Mouse (Mus musculus) hindbrain, embryonic 15.5 days (tissue): ENCODE data around the gene Olfr178. TPM values are rescaled to one million over a fixed set of nuclear protein-coding genes. Genes with fewer than 3 reads are reported as not detected.

Experiments
- ATAC-seq: fragments of 200-750 bp; cut with Nextera tagmentation; 2 replicates; pipeline ENCODE4 v1.8.0; 2017; ENCODE audit warnings: low read depth, moderate number of reproducible peaks, moderate TSS enrichment; ENCODE audit not compliant: low FRiP score
- H3K27ac ChIP-seq: fragments of 300-500 bp; sonication (generic); replicated peaks from 2 replicates; pipeline ENCODE4 v1.5.1; 2015; ENCODE audit warnings: mild to moderate bottlenecking, inconsistent platforms
- H3K27me3 ChIP-seq: fragments of 300-500 bp; sonication (generic); 2 replicates; pipeline ENCODE4 v1.6.1; 2015; ENCODE audit warnings: control low read depth, inconsistent platforms
- H3K36me3 ChIP-seq: fragments of 300-500 bp; sonication (generic); 2 replicates; pipeline ENCODE4 v1.6.1; 2015; ENCODE audit warnings: control low read depth, inconsistent platforms
- H3K4me1 ChIP-seq: fragments of 300-500 bp; sonication (generic); replicated peaks from 2 replicates; pipeline ENCODE4 v1.6.1; 2015; ENCODE audit warnings: control low read depth, inconsistent platforms
- H3K4me2 ChIP-seq: fragments of 300-500 bp; sonication (generic); 2 replicates; pipeline ENCODE4 v1.6.1; 2015; ENCODE audit warnings: moderate library complexity, mild to moderate bottlenecking, inconsistent platforms
- H3K4me3 ChIP-seq: fragments of 300-500 bp; sonication (generic); 2 replicates; pipeline ENCODE4 v1.5.1; 2015; ENCODE audit warnings: mild to moderate bottlenecking, inconsistent platforms
- H3K9ac ChIP-seq: fragments of 300-500 bp; sonication (generic); 2 replicates; pipeline ENCODE4 v1.6.1; 2015; ENCODE audit warnings: inconsistent platforms
- H3K9me3 ChIP-seq: fragments of 300-500 bp; sonication (generic); 2 replicates; pipeline ENCODE4 v1.6.1; 2016; ENCODE audit warnings: control low read depth, inconsistent platforms
- WGBS: fragments of 180-500 bp; shearing (Covaris S2); methylation state at CpG from one replicate; pipeline ENCODE4 v1.1.7; 2015; 5-methylcytosine and 5-hydroxymethylcytosine counted together
- polyA plus RNA-seq: library from polyadenylated mRNA; unstranded; fragments of >200 nt; fragmentation: Nextera tagmentation; extraction: Ambion mirVana; gene quantifications from 2 replicates; pipeline ENCODE4 v1.2.1, GENCODE M21; 2015

Olfr178 gene
- not detected in 2 replicates for polyA plus RNA-seq

DNA sequence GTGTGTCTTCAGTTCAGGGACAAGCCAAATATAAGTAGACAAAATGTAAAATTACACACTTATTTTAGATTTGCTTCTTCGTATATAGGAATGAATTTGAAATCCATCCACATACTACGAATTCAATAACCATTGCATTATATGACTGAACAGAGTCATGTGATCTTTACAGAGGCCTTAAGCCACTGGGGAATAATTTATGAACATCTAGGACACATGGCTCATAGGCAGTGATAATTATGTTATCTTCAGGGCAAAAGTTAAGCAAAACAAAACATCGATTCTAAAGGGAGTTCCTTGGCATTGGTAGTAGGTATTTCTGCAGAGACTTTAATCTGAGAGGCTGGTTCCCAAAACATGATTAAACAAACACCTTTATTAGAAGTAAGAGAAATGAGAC, at the start of gene Olfr178:
Gene Olfr178 (minus strand): TSS at position 101 of the 400 bp plus-strand sequence.
- no peak within 1 kb of the TSS for H3K9ac ChIP-seq
- H3K4me1 ChIP-seq = no peaks in the 10 kb centered on the region
- H3K36me3 ChIP-seq = no peaks in the 10 kb centered on the region
- H3K27ac ChIP-seq = no peak within 1 kb of the TSS
- ATAC-seq = no peak
- H3K4me3 ChIP-seq = no peak within 1 kb of the TSS
- H3K9me3 ChIP-seq = no peaks in the 10 kb centered on the region
- 91% methylated on average over 3 of the region's 3 CpGs for WGBS
- no peaks in the 10 kb centered on the region for H3K27me3 ChIP-seq
- H3K4me2 ChIP-seq = no peak within 1 kb of the TSS

DNA sequence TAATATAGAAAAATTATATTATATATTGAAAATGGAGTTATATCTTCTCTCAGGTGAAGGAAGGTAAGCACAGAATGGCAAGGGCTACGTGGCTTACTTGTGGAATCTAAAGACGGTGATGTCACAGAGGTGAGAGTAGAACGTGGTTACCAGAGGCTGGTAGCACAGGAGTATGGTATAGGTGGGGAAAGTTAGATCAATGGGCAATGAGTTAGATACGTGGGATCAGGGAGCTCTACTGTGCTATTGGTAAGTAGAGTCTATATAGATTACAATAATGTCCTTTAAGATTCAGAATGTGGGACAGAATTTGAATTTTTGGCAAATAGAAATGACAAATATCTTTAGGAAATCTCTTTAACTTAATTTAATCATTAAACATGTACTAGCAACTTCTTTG, 37.4 kb upstream of the Olfr178 start, which contains the start of gene Olfr180:
Gene Olfr180 (minus strand): TSS at position 101 of the 400 bp plus-strand sequence.
- WGBS = 87% methylated on average over 4 of the region's 4 CpGs
- Histone ChIP-seq H3K9ac (no peak within 1 kb of the TSS), H3K27me3 (no peaks in the 10 kb centered on the region)

DNA sequence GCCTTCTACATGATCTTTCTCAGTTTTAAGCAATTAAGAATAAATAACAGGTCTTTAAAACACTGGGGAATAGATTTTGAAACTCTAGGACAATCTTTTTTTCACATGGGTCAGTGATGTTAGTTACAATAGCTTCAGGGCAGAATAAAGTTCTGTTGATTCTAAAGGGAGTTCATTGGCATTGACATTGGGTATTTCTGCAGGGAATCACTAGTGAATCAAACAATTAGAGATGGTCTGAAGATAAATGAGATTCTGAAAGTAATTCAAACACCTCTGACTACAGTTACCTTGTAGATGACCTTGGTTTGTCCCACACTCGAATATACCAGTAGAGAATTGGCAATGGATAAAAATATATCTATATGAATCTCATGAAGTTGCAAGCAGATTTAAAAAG, 36.8 kb upstream of the Olfr178 start, which contains the start of gene Olfr181:
Gene Olfr181 (minus strand): TSS at position 101 of the 400 bp plus-strand sequence.
- no peaks in the 10 kb centered on the region for H3K27me3 ChIP-seq
- no peak within 1 kb of the TSS for H3K9ac ChIP-seq
- H3K27ac ChIP-seq = no peak within 1 kb of the TSS
- H3K4me3 ChIP-seq = no peak within 1 kb of the TSS
- no peaks in the 10 kb centered on the region for H3K4me1 ChIP-seq
- no peaks in the 10 kb centered on the region for H3K36me3 ChIP-seq
- no peak within 1 kb of the TSS for H3K4me2 ChIP-seq
- no peaks in the 10 kb centered on the region for H3K9me3 ChIP-seq
- ATAC-seq = no peak
- 63% methylated on average over 1 of the region's 1 CpGs for WGBS

More for the DNA sequence above, 37.4 kb upstream of the Olfr178 start, which contains the start of gene Olfr180:
- no peaks in the 10 kb centered on the region for H3K4me1 ChIP-seq
- H3K9me3 ChIP-seq = no peaks in the 10 kb centered on the region
- no peaks in the 10 kb centered on the region for H3K36me3 ChIP-seq
- H3K4me2 ChIP-seq = no peak within 1 kb of the TSS
- H3K27ac ChIP-seq = no peak within 1 kb of the TSS
- ATAC-seq = no peak
- no peak within 1 kb of the TSS for H3K4me3 ChIP-seq

DNA sequence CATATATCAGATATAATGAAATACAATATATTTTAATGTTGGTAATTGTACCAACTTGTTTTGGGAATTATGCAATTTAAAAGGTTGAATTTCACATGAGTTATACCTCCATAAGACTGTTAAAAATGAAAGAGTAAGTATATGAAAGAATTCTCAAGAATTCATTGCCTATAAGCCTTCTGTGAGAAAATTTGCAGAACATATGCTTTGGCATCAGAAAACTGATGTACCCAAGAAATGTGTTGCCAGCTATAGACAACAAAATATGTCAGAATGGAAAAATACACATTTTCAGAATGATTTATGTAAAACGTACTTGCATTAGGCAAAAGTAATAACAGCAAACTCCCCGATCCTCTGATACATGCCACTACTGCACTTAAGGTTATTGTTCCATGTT, 7.4 kb downstream of the Olfr178 start:
- no peaks in the 10 kb centered on the region for H3K4me1 ChIP-seq
- H3K4me3 ChIP-seq = no peak overlapping the region
- no peak for ATAC-seq
- H3K9me3 ChIP-seq = no peaks in the 10 kb centered on the region
- no peaks in the 10 kb centered on the region for H3K36me3 ChIP-seq
- H3K27me3 ChIP-seq = no peaks in the 10 kb centered on the region
- 94% methylated on average over 2 of the region's 2 CpGs for WGBS
- H3K4me2 ChIP-seq = no peak overlapping the region
- H3K27ac ChIP-seq = no peak overlapping the region
- H3K9ac ChIP-seq = no peak overlapping the region

DNA sequence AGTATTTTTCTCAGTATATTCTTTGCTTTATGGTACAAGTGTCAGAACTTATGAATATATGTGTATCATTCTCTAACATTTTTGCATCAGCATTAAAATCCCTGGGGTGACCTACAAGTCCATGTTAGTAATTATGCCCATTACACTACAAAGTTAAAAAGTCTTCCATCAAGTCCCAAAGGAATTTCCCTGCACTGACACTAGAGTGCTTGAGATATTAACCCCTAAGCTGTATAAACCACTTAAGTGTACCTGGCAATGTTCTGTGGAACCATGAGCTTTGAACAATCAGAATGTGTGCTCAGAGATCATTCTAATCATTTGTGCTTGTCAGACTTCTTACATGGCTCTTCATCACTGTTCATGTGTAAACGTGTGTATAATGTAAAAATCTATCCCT, 17.2 kb downstream of the Olfr178 start, which contains the start of gene Olfr177:
Gene Olfr177 (minus strand): TSS at position 101 of the 400 bp plus-strand sequence.
- no peak for ATAC-seq
- H3K9me3 ChIP-seq = no peaks in the 10 kb centered on the region
- H3K36me3 ChIP-seq = no peaks in the 10 kb centered on the region
- H3K4me3 ChIP-seq = no peak within 1 kb of the TSS
- H3K9ac ChIP-seq = no peak within 1 kb of the TSS
- WGBS = 67% methylated on average over 1 of the region's 1 CpGs
- no peaks in the 10 kb centered on the region for H3K4me1 ChIP-seq
- H3K27me3 ChIP-seq = no peaks in the 10 kb centered on the region
- H3K4me2 ChIP-seq = no peak within 1 kb of the TSS
- H3K27ac ChIP-seq = no peak within 1 kb of the TSS

DNA sequence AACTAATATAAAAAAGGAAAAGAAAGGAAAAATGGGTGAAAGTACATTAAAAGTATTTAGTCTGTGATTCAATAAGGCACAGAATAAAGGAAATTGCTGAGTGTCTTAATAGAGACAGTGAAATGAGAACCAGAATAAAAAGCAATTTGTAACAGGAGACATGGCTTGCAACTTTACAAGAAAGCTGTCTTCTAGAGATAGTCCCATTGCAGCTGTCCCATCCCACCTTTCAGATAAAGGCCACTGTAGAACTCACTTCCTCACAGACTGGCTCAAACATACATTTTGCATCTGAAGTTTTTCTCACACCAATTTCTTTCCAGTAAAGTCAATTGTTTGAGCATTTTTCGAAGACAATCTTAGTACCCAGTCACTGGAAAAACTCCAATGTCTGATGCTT, 30.4 kb downstream of the Olfr178 start:
- Histone ChIP-seq H3K27me3 (no peaks in the 10 kb centered on the region), H3K4me3 (no peak overlapping the region), H3K36me3 (no peaks in the 10 kb centered on the region), H3K9ac (no peak overlapping the region), H3K9me3 (no peaks in the 10 kb centered on the region), H3K4me2 (no peak overlapping the region), H3K27ac (no peak overlapping the region), H3K4me1 (no peaks in the 10 kb centered on the region)
- WGBS = 61% methylated on average over 1 of the region's 1 CpGs
- no peak for ATAC-seq

DNA sequence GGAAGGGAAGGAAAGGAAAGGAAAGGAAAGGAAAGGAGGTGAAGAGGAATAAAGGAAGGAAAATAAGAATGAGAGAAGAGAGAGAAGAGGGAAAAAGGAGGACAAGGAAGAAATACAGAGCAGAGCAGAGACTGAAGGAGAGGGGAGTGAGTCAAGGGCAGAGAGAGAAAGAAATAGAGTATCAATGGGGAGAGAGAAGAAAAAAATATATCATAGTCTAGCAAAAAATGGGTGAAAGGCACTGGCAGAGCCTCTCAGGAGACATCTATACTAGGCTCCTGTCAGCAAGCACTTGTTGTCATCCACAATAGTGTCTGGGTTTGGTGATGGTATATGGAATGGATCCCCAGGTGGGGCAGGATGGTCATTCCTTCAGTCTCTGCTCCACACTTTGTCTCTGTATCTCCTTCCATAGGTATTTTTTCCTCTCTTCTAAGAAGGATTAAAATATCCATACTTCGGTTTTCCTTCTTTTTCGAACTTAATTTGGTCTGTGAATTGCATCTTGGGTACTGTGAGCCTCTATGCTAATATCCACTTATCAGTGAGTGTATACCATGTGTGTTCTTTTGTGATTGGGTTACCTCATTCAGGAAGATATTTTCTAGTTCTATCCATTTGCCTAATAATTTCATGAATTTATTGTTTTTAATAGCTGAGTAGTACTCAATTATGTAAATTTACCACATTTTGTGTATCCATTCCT, 31.7 kb downstream of the Olfr178 start:
- 91% methylated on average over 2 of the region's 2 CpGs for WGBS
- H3K9ac ChIP-seq = no peak overlapping the region
- H3K36me3 ChIP-seq = no peaks in the 10 kb centered on the region
- H3K4me2 ChIP-seq = no peak overlapping the region
- no peak overlapping the region for H3K4me3 ChIP-seq
- no peaks in the 10 kb centered on the region for H3K4me1 ChIP-seq
- no peaks in the 10 kb centered on the region for H3K27me3 ChIP-seq
- no peak for ATAC-seq
- H3K27ac ChIP-seq = no peak overlapping the region
- H3K9me3 ChIP-seq = no peaks in the 10 kb centered on the region

Other genes starting within 250 kb of the Olfr178 start
- 17.4 and 17.9 TPM in 2 replicates for gene Cpox, start 221.8 kb downstream of the Olfr178 start, polyA plus RNA-seq
- gene Gpr15, start 173.0 kb downstream of the Olfr178 start, polyA plus RNA-seq = 0.13 TPM in 1 of 2 replicates, not detected in the other
- 132 and 148 TPM in 2 replicates for gene Cldnd1, start 164.2 kb downstream of the Olfr178 start, polyA plus RNA-seq
- gene Olfr172, start 128.9 kb downstream of the Olfr178 start, polyA plus RNA-seq = not detected in 2 replicates
- gene Olfr173, start 91.8 kb downstream of the Olfr178 start, polyA plus RNA-seq = not detected in 2 replicates
- not detected in 2 replicates for gene Olfr175-ps1, start 65.3 kb downstream of the Olfr178 start, polyA plus RNA-seq
- gene Olfr177, start 17.3 kb downstream of the Olfr178 start, polyA plus RNA-seq = not detected in 2 replicates
- not detected in 2 replicates for gene Olfr181, start 36.7 kb upstream of the Olfr178 start, polyA plus RNA-seq
- not detected in 2 replicates for gene Olfr180, start 37.3 kb upstream of the Olfr178 start, polyA plus RNA-seq
- gene Olfr183, start 103.3 kb upstream of the Olfr178 start, polyA plus RNA-seq = not detected in 2 replicates
- not detected in 2 replicates for gene Olfr186, start 138.2 kb upstream of the Olfr178 start, polyA plus RNA-seq
- not detected in 2 replicates for gene Olfr187, start 147.7 kb upstream of the Olfr178 start, polyA plus RNA-seq
- gene Olfr190, start 185.9 kb upstream of the Olfr178 start, polyA plus RNA-seq = not detected in 2 replicates
- gene Olfr191, start 197.8 kb upstream of the Olfr178 start, polyA plus RNA-seq = not detected in 2 replicates
- not detected in 2 replicates for gene Olfr193, start 219.8 kb upstream of the Olfr178 start, polyA plus RNA-seq
- not detected in 2 replicates for gene Olfr194, start 229.0 kb upstream of the Olfr178 start, polyA plus RNA-seq